Mouse (Mus musculus): ENCODE measurements around the gene 2010111I01Rik. TPM values are rescaled to one million over a fixed set of nuclear protein-coding genes. Genes with fewer than 3 reads are reported as not detected.
A peak's percentile ranks its signal among the peaks of the same experiment; 100 is the strongest.

2010111I01Rik gene
- polyA plus RNA-seq, 1 experiment, result 84.5 TPM

GRCm38 (mm10) chr13:63360111-63360885 lies 395.6 kb downstream of the 2010111I01Rik start:
- H3K27ac ChIP-seq (ENCODE audit: insufficient read depth, low read depth, low read length), result no peak overlapping the region
- peaks cover 3% of the 10 kb centered on the region; the same call in 1 of the 2 replicates for H3K4me1 ChIP-seq (ENCODE audit: control insufficient read depth, insufficient read depth, low read length)
- no peaks in the 10 kb centered on the region for H3K27me3 ChIP-seq (replicated peaks; ENCODE audit: control insufficient read depth, insufficient read depth, low read length)
- no peak for TF ChIP-seq CTCF (conservative IDR thresholded peaks at IDR 0.05; ENCODE audit: insufficient read depth, insufficient read length, low read depth, low read length)
- TF ChIP-seq POLR2A (IDR thresholded peaks at IDR 0.05; ENCODE audit: low read depth, low read length), result no peak
- 67% methylated on average over 4 of the region's 4 CpGs for WGBS
- no peaks in the 10 kb centered on the region for H3K36me3 ChIP-seq (ENCODE audit: control insufficient read depth, insufficient read depth, low read length)
- DNase-seq, result no peak
- no peak overlapping the region for H3K4me3 ChIP-seq (ENCODE audit: insufficient read depth, low read depth, low read length)

DNA sequence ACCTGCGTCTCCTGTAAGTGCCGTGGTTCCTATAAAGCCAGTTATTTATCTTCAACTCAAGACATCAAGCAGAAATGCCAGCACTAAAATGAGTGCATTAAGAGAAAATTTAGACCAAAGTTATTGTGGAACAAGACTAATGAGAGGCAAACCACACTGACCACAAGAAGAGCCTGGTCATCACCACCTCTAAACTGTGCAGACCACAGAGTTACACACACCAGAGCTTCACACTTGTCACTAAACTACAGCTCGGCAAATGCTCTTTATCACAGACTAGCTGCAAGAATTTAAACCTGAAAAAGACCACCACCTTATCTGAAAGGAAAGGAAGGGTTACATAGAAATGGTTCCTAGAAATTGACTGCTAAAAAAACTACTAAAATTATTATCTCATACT lies 397.1 kb downstream of the 2010111I01Rik start:
- WGBS, result 98% methylated on average over 3 of the region's 3 CpGs
- DNase-seq, result no peak

DNA sequence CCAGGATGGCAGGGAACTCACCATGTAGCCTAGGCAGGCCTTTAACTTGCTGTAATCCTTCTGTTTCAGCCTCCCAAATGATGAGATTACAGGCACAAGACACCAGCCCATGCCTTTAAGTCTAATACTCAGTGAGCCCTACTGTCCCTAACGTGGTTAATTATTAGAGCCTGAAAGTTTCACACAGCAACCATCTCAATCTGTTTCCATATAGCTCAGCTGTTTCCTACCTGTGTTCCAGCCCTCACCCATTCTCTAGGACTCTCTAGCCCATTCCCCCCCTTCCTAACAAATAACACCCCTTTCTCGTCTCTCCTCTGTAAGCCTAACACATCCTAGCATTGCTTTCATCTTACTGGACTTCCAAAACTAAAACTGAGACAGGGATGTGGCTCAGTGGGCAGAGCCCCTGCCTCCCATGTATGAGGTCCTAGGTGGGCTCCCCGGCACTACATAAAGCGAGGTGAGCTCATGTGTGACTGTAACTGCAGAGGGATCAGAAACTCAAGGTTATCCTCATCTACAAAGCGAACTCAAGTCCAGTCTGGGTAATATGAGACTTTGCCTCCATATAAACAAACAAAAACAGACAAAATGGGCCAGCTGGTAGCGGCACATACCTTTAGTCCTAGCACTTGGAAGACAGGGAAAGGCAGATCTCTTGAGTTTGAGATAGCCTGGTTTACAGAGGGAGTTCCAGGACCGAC lies 408.9 kb downstream of the 2010111I01Rik start:
- H3K4me1 ChIP-seq (ENCODE audit: control insufficient read depth, insufficient read depth, low read length), result peaks cover 15% of the 10 kb centered on the region
- TF ChIP-seq POLR2A (IDR thresholded peaks at IDR 0.05; ENCODE audit: low read depth, low read length) (no peak), CTCF (conservative IDR thresholded peaks at IDR 0.05; ENCODE audit: insufficient read depth, insufficient read length, low read depth, low read length) (no peak)
- peak overlapping the region; percentile 49 for H3K27ac ChIP-seq (ENCODE audit: insufficient read depth, low read depth, low read length)
- H3K4me3 ChIP-seq (ENCODE audit: insufficient read depth, low read depth, low read length), result no peak overlapping the region
- no peaks in the 10 kb centered on the region for H3K36me3 ChIP-seq (ENCODE audit: control insufficient read depth, insufficient read depth, low read length)
- 58% methylated on average over 7 of the region's 7 CpGs for WGBS
- no peaks in the 10 kb centered on the region for H3K27me3 ChIP-seq (replicated peaks; ENCODE audit: control insufficient read depth, insufficient read depth, low read length)
- peak; percentile 20 for DNase-seq

More for the DNA sequence above, 397.1 kb downstream of the 2010111I01Rik start:
- TF ChIP-seq CTCF (conservative IDR thresholded peaks at IDR 0.05; ENCODE audit: insufficient read depth, insufficient read length, low read depth, low read length) (no peak), POLR2A (IDR thresholded peaks at IDR 0.05; ENCODE audit: low read depth, low read length) (no peak)
- Histone ChIP-seq H3K4me3 (ENCODE audit: insufficient read depth, low read depth, low read length) (no peak overlapping the region), H3K4me1 (ENCODE audit: control insufficient read depth, insufficient read depth, low read length) (peaks cover 3% of the 10 kb centered on the region; the same call in 1 of the 2 replicates), H3K27me3 (replicated peaks; ENCODE audit: control insufficient read depth, insufficient read depth, low read length) (no peaks in the 10 kb centered on the region), H3K36me3 (ENCODE audit: control insufficient read depth, insufficient read depth, low read length) (no peaks in the 10 kb centered on the region), H3K27ac (ENCODE audit: insufficient read depth, low read depth, low read length) (no peak overlapping the region)

Other genes with a start within 250 kb of the 2010111I01Rik start
- 0.53 and 0.94 TPM in 2 replicates for gene Platr25, start 204.2 kb upstream of the 2010111I01Rik start, polyA plus RNA-seq (2012; rRNA removed)
- 0.90 and 1.1 TPM in 2 replicates for gene Gm5141, start 179.1 kb upstream of the 2010111I01Rik start, polyA plus RNA-seq (2012; rRNA removed)
- gene Fbp2, start 106.5 kb upstream of the 2010111I01Rik start, polyA plus RNA-seq (2012; rRNA removed), result 28.8 and 35.3 TPM in 2 replicates
- 1,525 and 1,684 TPM in 2 replicates for gene Fbp1, start 76.6 kb upstream of the 2010111I01Rik start, polyA plus RNA-seq (2012; rRNA removed)

Measured in kidney, adult 2 months (tissue).